Mouse (Mus musculus) layer of hippocampus, adult 11-12 months (tissue): ENCODE measurements around the gene Filip1.
A peak's percentile ranks its signal among the peaks of the same experiment; 100 is the strongest.

Experiments
- DNase-seq: peaks from one replicate; pipeline ENCODE4 v3.0.0; 2022; ENCODE audit warnings: low spot score

Gene Filip1

GRCm38 (mm10) chr9:79947973-79948372 lies 64.7 kb downstream of the Filip1 start:
- no peak for DNase-seq

GRCm38 (mm10) chr9:79947414-79947813 lies 65.2 kb downstream of the Filip1 start:
- DNase-seq, result no peak

GRCm38 (mm10) chr9:79944872-79945271 lies 67.8 kb downstream of the Filip1 start:
- DNase-seq, result no peak

- DNase-seq, result no peak
Measured at GRCm38 (mm10) chr9:79943986-79944385, 68.7 kb downstream of the Filip1 start.

- no peak for DNase-seq
Measured at GRCm38 (mm10) chr9:79938416-79939206, 74.0 kb downstream of the Filip1 start.

- DNase-seq, result no peak
Measured at GRCm38 (mm10) chr9:79937570-79937969, 75.1 kb downstream of the Filip1 start.

GRCm38 (mm10) chr9:79932578-79932977 lies 80.1 kb downstream of the Filip1 start:
- no peak for DNase-seq

GRCm38 (mm10) chr9:79928092-79928491 lies 84.6 kb downstream of the Filip1 start:
- DNase-seq, result no peak

- DNase-seq, result no peak
Measured at GRCm38 (mm10) chr9:79927156-79927870, 85.3 kb downstream of the Filip1 start.

GRCm38 (mm10) chr9:79926464-79927155 lies 86.0 kb downstream of the Filip1 start:
- DNase-seq, result no peak

- DNase-seq, result peak; percentile 32
Measured at GRCm38 (mm10) chr9:79925950-79926349, 86.7 kb downstream of the Filip1 start.

- no peak for DNase-seq
Measured at GRCm38 (mm10) chr9:79923262-79923661, 89.4 kb downstream of the Filip1 start.

GRCm38 (mm10) chr9:79922493-79922760 lies 90.2 kb downstream of the Filip1 start:
- no peak for DNase-seq

- DNase-seq, result no peak
Measured at GRCm38 (mm10) chr9:79921701-79922492, 90.8 kb downstream of the Filip1 start.

GRCm38 (mm10) chr9:79920540-79920933 lies 92.1 kb downstream of the Filip1 start:
- no peak for DNase-seq

GRCm38 (mm10) chr9:79919750-79920539 lies 92.7 kb downstream of the Filip1 start:
- DNase-seq, result no peak

- no peak for DNase-seq
Measured at GRCm38 (mm10) chr9:79919303-79919721, 93.3 kb downstream of the Filip1 start.

- DNase-seq, result no peak
Measured at GRCm38 (mm10) chr9:79918325-79919117, 94.1 kb downstream of the Filip1 start.

GRCm38 (mm10) chr9:79914276-79914675 lies 98.4 kb downstream of the Filip1 start:
- no peak for DNase-seq

- no peak for DNase-seq
Measured at GRCm38 (mm10) chr9:79912971-79913370, 99.7 kb downstream of the Filip1 start.

GRCm38 (mm10) chr9:79910166-79910565 lies 102.5 kb downstream of the Filip1 start:
- DNase-seq, result no peak
